Mouse (Mus musculus): ENCODE results near the gene Nrxn1.

The Nrxn1 gene

GRCm38 (mm10) chr17:90962904-90963531 lies 129.9 kb downstream of the Nrxn1 start:
- DNase-seq (ENCODE audit: low spot score), result no peak

- no peak for DNase-seq (ENCODE audit: low spot score)
These were observed 137.7 kb downstream of the Nrxn1 start for GRCm38 (mm10) chr17:90955221-90955620.

- DNase-seq (ENCODE audit: low spot score), result no peak
These were observed 157.9 kb downstream of the Nrxn1 start for GRCm38 (mm10) chr17:90934929-90935328.

GRCm38 (mm10) chr17:90913320-90913719 lies 179.6 kb downstream of the Nrxn1 start:
- DNase-seq (ENCODE audit: low spot score), result no peak

- no peak for DNase-seq (ENCODE audit: low spot score)
These were observed 180.1 kb downstream of the Nrxn1 start for GRCm38 (mm10) chr17:90912746-90913145.

- DNase-seq (ENCODE audit: low spot score), result no peak
These were observed 180.5 kb downstream of the Nrxn1 start for GRCm38 (mm10) chr17:90912341-90912740.

- DNase-seq (ENCODE audit: low spot score), result no peak
These were observed 186.5 kb downstream of the Nrxn1 start for GRCm38 (mm10) chr17:90906118-90907093.

- no peak for DNase-seq (ENCODE audit: low spot score)
These were observed 187.7 kb downstream of the Nrxn1 start for GRCm38 (mm10) chr17:90905143-90905542.

- no peak for DNase-seq (ENCODE audit: low spot score)
These were observed 200.3 kb downstream of the Nrxn1 start for GRCm38 (mm10) chr17:90892327-90893259.

GRCm38 (mm10) chr17:90891711-90892110 lies 201.2 kb downstream of the Nrxn1 start:
- no peak for DNase-seq (ENCODE audit: low spot score)

- DNase-seq (ENCODE audit: low spot score), result no peak
These were observed 235.6 kb downstream of the Nrxn1 start for GRCm38 (mm10) chr17:90857225-90857624.

GRCm38 (mm10) chr17:90843876-90844275 lies 249.0 kb downstream of the Nrxn1 start:
- DNase-seq (ENCODE audit: low spot score), result no peak

- DNase-seq (ENCODE audit: low spot score), result no peak
These were observed 249.7 kb downstream of the Nrxn1 start for GRCm38 (mm10) chr17:90843072-90843611.

GRCm38 (mm10) chr17:90837022-90837414 lies 255.9 kb downstream of the Nrxn1 start:
- DNase-seq (ENCODE audit: low spot score), result no peak

- no peak for DNase-seq (ENCODE audit: low spot score)
These were observed 256.5 kb downstream of the Nrxn1 start for GRCm38 (mm10) chr17:90836154-90837021.

- no peak for DNase-seq (ENCODE audit: low spot score)
These were observed 274.5 kb downstream of the Nrxn1 start for GRCm38 (mm10) chr17:90818340-90818739.

- DNase-seq (ENCODE audit: low spot score), result no peak
These were observed 275.0 kb downstream of the Nrxn1 start for GRCm38 (mm10) chr17:90817898-90818297.

- DNase-seq (ENCODE audit: low spot score), result no peak
These were observed 277.6 kb downstream of the Nrxn1 start for GRCm38 (mm10) chr17:90815306-90815705.

GRCm38 (mm10) chr17:90813760-90814159 lies 279.1 kb downstream of the Nrxn1 start:
- DNase-seq (ENCODE audit: low spot score), result no peak

GRCm38 (mm10) chr17:90812485-90812884 lies 280.4 kb downstream of the Nrxn1 start:
- DNase-seq (ENCODE audit: low spot score), result no peak
